Mouse (Mus musculus) T-helper 1 cell (primary cell): ENCODE data around the gene Cant1.

ENCODE experiments used
- in situ Hi-C: fragments of 300-600 bp; cut with MboI, MseI; formaldehyde crosslinking; loops from one replicate; pipeline ENCODE4 v1.15.1; 2025; ENCODE audit warnings: high pct_unique_total_duplicates

Cant1 gene

GRCm38 (mm10) chr11:118430291-118430885 is 11.5 kb upstream of the Cant1 start:
- in situ Hi-C loops, result no loop called here

DNA sequence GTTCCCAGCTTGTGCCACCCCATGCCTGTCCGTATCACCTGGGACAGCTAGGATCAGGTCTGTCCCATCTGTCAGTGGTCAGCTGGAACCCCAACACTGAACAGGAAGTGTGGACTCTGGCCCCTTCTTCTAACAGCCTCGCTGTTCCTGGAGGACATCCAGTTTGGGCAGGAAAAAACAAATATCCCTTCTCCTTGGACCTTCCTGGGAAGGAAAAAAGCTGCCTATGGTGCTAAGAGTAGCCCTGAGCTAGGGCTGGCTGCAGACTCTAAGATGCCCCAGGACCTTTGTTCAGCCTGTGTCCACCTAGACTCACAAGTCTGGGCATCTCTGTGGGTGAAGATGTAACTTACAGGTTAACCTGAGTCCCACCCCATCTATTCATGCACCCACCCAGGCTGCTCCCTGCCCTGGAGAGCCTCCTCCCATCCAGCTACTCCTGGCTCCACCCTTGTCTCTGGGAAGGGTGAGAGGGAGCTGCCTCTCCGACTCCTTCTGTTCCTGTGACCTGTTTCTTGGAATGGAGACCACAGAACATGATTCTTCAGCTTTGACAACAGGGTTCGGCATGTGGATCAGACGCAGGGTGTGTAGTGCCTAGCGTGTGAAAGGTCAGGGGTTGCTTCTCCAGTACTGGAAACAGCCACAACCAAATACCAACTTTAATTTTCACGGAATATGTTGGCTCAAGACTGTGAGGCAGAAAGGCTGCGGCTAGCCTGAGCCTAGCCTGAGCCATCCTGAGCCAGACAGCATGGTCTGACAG is 10.2 kb upstream of the Cant1 start:
- in situ Hi-C loops, result no loop called here

GRCm38 (mm10) chr11:118428460-118428868 is 9.6 kb upstream of the Cant1 start:
- in situ Hi-C loops, result no loop called here

GRCm38 (mm10) chr11:118427986-118428385 is 9.1 kb upstream of the Cant1 start, which contains the start of gene C1qtnf1:
TSS of gene C1qtnf1 (plus strand) at chr11:118428203.
- in situ Hi-C loops, result no loop called here

DNA sequence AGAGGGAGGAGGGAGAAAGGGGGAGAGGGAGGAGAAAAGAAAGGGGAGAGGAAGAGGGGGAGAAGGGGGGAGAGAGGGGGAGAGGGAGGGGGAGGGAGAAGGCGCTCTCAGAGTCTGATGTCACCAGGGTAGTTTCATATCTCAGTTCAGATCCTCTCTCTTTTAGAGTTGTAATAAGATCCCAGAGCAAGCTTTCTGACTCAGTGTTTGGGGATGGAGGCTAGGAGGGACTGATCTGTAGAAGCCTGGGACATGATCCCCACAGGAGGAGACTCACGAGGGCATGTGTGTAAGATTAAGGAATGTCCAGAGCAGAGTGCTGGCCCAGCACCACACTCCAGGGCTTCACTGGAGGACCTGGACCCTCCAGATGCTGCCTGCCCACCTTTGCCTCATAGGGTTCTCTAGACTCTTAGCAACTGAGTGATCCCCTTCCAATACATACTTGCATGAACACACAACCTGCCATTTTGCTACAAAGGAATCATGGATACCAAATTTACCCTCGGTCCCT is 8.4 kb upstream of the Cant1 start:
- in situ Hi-C loops, result no loop called here

- in situ Hi-C loops, result no loop called here
Observed at GRCm38 (mm10) chr11:118426765-118427164, 7.9 kb upstream of the Cant1 start.

GRCm38 (mm10) chr11:118424621-118425335 is 5.9 kb upstream of the Cant1 start:
- in situ Hi-C loops, result no loop called here

DNA sequence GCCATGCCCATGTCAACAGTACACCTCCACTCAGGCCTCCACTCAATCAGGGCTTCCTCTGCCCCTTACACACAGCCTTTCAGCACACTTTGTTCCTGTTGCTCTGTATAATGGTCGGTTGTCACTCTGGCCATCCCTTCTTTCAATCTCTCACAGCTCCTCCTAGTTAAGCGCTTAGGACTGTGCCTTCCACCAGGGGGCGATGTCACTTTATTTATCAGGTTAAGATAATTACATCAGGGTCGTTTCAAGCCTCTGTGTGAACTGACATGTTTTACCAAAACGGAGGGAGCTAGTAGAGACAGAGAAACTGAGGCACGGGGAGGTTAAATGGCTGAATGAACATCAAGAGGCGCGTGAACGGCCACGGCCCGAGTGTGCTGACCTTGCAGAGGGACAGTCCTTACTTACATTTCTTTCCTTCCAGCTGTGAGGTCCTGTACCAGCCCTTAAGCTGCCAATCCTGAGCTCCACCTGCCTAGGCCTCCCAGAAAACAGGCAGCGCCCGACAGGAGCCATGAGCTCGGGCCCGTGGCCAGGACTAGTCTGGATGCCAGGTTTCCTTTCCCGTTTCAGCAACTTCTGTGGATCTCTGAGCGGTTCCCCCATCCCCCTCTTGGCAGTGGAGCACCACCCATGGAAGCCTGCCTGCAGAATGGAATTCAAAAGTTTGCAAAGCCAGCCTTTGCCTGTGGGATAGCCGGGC is 4.5 kb upstream of the Cant1 start:
- in situ Hi-C loops, result no loop called here

GRCm38 (mm10) chr11:118420261-118420660 is 1.4 kb upstream of the Cant1 start:
- in situ Hi-C loops, result no loop called here

DNA sequence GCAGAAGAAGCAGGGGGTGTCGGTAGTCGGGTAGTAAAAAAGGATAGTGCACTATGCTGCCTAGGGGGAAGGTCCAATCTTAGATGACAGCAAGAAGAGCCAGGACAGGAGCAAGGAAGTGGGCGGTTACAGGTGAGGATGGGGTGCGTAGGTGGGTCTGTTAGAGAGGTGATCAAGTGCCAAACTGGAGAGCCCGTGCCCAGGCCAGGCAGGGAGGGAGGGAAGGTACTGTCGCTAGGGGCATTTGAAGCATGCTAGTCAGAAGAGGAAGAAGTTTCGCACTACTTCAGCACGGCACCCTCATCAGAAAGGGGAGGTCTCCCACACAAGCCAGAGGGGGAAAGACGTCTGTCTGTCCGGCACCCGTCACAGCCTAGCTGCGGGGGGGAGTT is 448 bp downstream of the Cant1 start:
- in situ Hi-C loops, result loop anchor here (10.0 kb wide), 1 partner anchor 1834 kb away; the partner anchor contains the start of genes Aanat and Ube2o

DNA sequence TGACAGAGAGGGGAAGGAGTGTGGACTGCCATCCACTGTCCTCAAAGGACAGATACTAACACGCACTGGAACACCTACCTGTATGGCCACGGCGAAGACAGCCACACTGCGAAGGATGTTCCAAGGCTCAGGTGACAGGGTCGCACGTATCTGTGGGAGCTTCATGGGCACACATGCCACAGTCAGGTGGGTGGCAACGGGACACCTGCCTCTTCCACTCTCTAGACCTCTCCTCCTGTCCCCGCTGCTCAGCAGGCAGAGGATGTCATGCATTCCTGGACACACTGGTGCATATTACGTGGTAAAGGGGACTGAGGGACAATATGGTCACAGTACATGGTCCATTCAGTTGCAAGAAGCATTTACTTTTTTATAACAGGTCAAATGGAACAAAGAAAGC is 1.4 kb downstream of the Cant1 start:
- in situ Hi-C loops, result loop anchor here (10.0 kb wide), 1 partner anchor 1833 kb away; the partner anchor contains the start of genes Aanat and Ube2o

- in situ Hi-C loops, result loop anchor here (10.0 kb wide), 1 partner anchor 1831 kb away; the partner anchor contains the start of genes Aanat and Ube2o
Observed at GRCm38 (mm10) chr11:118416046-118416445, 2.8 kb downstream of the Cant1 start.

- in situ Hi-C loops, result loop anchor here (10.0 kb wide), 1 partner anchor 1831 kb away; the partner anchor contains the start of genes Aanat and Ube2o
Observed at GRCm38 (mm10) chr11:118415630-118416029, 3.3 kb downstream of the Cant1 start.

GRCm38 (mm10) chr11:118414270-118414669 is 4.6 kb downstream of the Cant1 start:
- in situ Hi-C loops, result loop anchor here (10.0 kb wide), 1 partner anchor 1829 kb away; the partner anchor contains the start of genes Aanat and Ube2o

DNA sequence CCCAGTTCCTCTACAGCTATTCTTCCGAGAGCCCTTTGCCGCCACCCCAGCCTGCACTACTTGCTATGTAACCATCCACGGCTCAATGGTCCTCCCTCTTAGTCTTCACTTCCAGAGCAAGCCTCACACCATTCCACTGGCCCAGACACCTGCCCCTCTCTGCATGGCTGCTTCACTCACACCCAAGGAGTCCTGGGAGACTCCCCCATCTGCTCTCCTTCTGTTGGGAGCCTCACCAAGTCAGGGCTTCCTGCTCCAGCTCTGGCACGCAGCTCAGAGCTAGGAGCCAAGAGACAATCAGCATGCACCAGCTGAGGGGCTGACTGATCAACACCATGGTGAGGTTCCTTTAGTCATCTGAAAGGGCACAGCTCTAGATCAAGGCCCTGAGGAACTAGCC is 5.8 kb downstream of the Cant1 start:
- in situ Hi-C loops, result loop anchor here (10.0 kb wide), 1 partner anchor 1828 kb away; the partner anchor contains the start of genes Aanat and Ube2o

DNA sequence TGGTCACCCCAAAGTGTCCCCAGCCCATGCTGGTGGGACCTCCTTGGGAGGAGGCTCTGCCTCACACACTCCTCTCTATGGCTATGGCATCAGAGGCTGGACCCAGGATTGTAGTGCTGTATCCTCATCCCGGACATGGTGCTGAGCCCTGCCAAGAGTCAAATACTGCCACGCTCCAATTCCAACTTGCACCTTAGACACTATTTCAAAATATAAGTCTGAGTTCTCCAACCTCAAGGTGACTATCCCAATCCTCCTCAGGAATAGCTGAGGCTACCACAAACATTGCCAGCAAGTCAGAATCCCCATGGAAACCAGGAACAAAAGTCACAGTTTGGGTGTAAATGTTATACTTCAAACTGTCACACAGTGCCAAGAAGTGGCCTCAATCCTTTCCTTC is 6.3 kb downstream of the Cant1 start:
- in situ Hi-C loops, result loop anchor here (10.0 kb wide), 1 partner anchor 1828 kb away; the partner anchor contains the start of genes Aanat and Ube2o

DNA sequence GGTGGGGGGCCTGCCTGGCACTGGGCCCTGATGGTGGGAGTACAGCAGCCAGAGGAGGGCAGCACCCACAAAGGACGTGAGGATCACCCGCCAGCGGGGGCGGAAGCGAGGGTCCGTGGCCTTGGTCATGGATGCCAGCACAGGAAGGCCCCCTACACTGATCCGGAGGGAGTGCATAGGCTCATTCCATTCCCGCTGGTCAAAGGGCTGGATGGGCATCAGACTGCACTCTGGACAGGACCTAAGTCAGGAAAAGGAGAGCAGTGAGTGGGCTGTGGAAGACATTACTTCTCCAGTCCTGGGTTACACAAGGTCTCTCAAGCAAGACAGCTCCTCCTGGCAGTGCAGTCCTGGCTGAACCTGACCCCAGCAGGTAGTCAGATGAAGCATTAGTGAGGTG is 7.6 kb downstream of the Cant1 start:
- in situ Hi-C loops, result loop anchor here (10.0 kb wide), 1 partner anchor 1826 kb away; the partner anchor contains the start of genes Aanat and Ube2o

GRCm38 (mm10) chr11:118410479-118410878 is 8.4 kb downstream of the Cant1 start:
- in situ Hi-C loops, result loop anchor here (10.0 kb wide), 1 partner anchor 1826 kb away; the partner anchor contains the start of genes Aanat and Ube2o

DNA sequence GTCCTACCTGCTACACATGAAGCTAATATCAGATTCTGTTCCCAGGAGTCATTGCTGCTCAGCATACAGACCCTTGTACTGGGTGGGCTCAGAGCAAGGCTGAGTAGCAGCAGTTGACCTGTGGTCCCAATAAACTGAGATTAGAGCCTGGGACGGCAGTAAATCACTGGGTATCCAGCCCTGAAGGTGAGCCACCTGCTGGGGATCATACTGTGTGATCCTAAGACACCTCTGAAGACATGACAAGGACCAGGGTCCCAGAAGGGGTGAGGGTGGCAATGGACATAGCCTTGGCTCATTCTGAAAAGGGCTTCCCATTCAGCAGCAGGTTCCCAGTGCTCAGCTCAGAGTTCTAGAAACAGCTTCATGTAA is 8.8 kb downstream of the Cant1 start:
- in situ Hi-C loops, result loop anchor here (10.0 kb wide), 1 partner anchor 1825 kb away; the partner anchor contains the start of genes Aanat and Ube2o
